Mouse (Mus musculus) retina, embryonic 14.5 days (tissue): ENCODE results near the gene Cracr2b.

Experiments used
- DNase-seq: peaks from one replicate; pipeline ENCODE4 v3.0.0-alpha.2; 2015; ENCODE audit warnings: low spot score

Gene Cracr2b

DNA sequence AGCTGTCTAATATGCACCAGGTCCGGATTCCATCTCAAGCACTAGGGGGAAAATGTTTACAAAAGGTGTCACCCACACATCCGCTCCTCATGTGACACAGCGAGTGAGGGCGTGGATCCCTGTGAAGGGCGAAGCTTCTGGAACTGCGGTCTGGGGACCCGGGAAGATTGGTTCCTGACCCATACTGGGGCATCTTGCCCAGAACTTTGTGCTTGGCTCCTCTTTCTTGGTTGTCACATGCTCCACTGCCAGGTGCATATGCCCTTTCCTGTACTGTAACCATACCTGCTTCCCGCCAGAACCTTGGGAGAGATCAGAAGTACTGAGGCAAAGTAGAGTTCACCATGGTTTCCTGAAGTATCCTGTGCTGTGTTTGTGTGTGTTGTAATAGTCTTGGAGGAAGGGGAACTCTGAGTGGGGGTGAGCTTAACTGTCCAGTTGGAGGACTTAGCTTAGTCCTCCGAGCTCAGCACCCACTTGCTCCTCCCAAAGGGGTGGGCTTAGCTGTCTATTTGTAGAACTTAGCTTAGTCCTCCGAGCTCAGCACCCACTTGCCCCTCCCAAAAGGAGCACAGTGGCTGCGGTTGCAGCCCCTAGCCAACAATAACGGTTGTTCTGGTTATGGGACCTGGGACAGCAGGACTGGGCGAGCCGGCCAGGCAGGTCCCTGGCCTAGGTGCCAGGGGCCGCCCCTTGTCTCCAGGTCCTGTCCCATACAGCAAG is at the start of gene Cracr2b:
Gene Cracr2b, plus strand, starts transcription at position 704 of the 723 bp plus-strand sequence.
- DNase-seq: no peak

DNA sequence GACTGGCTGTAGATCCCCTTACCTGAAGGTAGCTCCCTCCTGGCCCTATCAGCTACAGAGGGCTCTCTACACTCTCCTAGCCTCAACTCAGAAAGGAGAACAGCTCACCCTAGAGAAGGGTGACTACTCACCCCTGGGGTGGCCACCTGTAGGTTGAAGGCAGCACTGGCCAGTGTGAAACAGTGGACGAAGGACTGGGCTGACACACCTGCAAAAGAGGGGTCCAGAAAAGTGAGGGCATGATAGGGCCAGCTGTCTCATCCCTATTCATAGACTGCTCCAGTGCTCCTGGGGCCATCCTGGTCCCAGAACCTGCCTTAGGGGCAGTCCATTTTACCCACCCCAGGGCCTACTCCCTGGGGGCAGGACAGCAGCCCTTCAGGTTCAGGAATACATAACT is 49.2 kb upstream of the Cracr2b start:
- no peak for DNase-seq

DNA sequence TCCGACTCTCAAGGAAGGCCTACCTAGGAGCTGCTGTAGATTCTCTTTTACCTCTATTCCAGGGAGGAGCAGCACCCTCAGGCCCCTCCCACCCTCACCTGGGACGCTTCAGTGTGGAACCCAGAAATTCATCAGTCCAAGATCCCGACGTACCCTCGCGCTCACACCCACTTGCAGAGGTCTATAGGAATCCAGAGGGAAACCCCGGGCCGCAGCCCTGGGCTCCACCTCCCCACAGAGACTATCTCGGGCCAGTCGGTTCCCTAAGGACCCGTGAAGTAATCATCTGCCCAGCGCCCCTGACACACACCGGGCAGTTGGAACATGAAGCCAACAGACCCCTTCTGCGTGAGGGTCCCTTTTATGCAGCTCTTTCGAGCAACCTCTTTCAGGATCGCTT is 47.6 kb upstream of the Cracr2b start:
- DNase-seq: no peak

DNA sequence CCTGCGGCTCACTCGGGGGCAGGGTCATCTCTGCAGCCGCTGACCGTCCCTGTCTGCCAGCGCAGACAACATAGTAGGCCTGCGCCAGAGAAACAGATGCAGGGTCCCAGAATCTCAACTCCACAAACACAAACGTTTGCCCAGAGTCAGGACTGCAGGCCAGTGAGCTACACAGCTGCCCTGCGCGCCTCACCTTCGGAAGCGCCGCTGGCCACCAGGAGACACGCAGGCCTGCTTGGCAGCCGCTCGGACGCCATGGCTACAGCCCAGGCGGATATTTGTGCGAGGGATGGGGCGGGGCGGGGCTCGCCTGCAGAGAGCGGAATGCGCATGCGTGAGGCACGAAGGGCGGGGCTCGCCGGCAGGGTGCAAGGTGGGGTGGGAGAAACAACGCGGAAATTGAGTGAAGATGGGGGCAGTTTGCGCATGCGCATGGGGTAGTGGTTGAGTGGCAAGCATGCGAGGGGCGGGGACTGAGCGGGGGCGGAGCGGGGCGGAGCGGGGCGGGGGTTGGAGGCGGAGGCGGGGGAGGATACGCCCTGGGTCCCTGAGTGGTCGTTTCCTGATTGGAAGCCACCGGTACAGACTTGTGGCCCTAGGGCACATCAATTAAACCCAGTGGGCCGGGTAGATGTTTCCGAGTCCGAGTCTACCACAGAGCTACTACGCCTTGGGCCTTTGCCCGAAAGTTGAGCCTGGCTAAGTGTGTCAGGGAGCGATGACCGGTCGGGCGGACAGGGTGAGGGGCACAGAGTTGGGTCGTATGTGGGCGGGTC is 46.9 kb upstream of the Cracr2b start, which contains the start of gene Gatd1:
Gene Gatd1, minus strand, starts transcription at position 328 of the 776 bp plus-strand sequence.
- peak; percentile 100 for DNase-seq

DNA sequence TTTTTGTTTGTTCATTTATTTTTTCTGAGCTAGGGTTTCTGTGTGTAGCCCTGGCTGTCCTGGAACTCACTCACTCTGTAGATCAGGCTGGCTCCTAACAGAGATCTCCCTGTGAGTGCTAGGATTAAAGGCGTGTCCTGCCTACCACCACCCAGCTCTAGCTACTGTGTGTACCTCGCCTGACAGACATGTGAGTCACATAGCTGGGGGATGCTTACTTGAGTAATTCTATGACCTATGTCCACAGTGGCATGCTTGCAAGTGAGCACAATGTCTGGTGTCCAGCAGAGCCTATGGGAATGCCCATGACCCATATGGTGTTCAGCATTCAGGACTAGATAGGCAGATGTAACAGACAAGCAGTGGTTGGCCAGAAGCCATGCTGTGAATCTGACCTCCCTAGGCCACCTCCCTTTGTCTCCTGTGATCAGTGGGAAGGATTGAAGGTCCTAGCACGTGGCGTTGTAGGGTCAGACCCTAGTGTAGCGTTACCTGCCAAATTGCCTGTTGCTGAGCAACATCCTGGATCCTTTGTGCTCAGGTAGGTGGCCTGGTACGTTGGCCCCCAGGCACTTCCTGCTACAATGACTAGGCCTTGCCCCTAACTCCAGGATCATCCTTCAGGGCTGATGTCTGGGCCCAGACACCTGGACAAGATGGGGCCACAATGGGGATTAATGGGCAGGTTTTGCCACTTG is 44.6 kb upstream of the Cracr2b start:
- no peak for DNase-seq

DNA sequence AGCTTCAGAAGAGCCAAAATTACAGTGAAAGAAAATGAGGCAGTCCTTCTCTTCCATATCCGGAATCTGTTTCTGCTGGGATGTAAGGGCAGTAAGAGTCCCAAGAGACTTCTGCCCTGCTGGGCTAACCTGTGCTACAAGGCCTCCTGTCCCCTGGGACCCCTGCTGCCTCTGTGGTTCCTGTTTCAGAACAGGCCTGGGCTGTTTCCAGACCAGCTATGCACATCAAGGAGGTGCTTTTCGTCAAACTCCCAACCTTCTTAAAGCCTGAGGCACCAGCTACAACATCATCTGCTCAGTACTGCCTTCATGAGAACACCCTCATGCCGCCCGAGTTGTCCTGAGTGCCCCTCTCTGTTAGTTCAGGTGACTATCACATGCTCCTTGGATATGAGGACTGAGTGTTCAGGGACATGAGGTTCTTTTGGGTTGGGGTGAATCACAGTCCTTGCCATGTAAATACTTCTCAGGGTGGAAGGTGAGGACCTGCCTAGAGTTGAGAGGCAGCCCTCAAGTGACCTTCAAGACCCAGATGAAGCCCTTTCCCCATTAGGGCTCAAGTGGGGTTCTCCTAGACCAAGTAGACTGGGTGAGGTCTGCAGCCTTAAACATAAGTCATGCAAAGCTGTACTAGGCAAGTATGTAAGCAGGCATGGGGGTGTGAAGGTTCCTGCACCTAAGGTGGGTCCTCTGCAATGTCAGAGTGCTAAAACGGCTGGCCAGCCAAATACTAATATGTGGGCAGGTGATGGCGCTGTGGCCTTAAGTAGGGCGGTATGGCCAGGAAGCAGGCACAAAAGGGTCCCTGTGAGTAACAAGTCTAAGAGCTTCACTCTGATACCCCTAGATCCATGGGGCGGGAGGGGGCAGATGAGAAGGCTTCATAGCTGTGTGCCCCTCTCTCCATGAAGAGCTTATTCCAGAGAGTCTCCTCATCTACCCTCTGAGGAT is 42.9 kb upstream of the Cracr2b start:
- DNase-seq: no peak

DNA sequence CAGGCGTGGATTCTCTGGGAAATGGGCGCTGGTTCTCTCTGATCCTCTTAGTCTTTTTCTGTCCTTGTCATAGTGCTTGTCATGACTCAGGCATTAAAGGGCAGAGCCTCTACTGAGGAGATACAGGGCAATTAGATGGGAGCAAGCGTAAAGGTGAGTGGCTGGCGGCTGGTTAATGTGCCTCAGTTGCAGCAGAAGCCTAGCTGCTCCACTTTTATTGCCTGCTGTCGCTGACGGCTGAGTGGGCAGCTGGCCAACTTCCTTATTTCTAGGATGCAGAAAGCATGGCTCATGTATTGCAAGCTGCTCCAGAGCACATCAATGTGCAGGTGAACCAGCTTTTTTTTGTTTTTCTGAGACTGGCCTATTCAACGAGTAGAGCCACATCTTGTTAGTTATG is 41.9 kb upstream of the Cracr2b start:
- DNase-seq: no peak

DNA sequence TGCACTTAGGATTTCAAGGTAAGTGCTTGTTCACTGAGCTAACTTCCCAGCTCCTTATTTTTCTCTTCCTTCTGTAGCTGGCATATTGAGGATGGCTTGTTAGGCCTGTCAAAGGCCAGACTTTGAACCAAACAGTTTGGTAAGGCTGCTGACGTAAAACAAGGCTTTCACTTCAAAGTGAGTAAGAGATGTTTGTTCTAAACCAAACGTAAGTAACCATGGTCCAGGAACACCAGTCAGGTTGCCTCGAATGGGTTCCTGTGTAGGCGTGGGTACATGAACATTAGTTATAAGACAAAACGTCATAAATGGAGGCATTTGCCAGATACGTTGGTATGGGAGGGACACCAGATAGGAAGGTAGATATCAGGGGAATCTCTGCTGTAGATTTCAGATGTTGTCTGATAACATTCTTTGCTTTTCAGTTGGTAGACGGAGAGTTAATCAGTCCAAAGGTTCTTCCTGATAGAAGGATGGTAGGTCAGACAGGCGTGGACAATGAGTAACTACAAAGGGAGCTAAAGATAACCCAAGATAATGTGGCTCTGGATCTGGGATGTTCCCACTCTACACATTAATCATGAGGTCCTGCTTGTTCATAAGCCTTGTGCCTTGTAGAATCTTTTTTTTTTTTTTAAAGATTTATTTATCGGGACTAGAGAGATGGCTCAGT is 40.7 kb upstream of the Cracr2b start:
- DNase-seq: no peak

DNA sequence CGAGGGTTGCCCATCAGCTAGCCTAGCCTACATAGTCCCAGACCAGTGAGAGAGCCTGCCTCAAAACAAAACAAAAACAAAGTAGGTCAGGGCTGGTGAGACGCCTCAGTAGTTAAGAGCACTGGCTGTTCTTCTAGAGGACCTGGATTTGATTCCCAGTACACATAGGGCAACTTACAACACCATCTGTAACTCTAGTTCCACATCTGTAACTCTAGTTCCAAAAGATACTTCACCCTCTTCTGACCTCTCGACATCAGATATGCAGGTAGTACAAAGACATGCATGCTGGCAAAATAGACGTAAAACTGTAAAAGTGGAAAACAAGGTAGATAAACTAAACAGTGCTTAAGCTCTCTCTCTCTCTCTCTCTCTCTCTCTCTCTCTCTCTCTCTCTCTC is 37.1 kb upstream of the Cracr2b start:
- DNase-seq: no peak

DNA sequence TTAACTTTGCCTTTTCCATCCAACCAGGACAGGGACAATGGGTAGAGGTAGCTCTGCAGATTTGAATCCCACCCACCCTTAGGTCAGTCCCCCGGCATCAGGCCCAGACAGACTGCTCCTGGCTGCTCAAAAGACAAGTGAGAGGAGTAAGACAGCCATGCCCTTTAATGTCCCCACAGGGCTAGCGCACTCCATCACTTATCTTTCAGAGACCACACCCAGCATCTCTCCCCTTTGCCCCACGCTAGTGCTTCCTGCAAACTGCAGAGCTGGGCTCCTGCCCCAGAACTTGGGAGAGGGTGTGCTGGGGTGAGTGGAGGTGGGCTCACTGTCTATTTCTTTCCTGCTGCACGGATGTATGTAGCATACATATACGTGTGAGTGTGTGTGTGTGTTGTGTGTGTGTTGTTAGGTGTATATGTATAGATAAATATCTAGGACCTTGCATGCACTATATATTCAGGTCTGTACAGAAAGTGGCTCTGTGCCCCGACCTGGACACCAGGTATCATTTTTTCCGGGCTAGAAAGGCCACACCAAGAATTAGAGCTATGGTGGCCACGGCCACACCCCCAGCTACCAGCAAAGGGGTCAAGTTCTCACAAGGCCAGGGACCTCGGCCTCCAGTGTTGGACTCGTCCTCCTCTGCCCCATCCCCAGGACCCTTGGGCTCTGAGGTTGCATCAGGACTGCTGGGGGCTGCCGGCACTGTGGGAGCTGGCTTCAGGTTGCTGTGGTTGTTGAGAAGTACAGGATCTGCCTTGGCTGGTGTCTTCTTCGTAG is 33.8 kb upstream of the Cracr2b start:
- DNase-seq: no peak

DNA sequence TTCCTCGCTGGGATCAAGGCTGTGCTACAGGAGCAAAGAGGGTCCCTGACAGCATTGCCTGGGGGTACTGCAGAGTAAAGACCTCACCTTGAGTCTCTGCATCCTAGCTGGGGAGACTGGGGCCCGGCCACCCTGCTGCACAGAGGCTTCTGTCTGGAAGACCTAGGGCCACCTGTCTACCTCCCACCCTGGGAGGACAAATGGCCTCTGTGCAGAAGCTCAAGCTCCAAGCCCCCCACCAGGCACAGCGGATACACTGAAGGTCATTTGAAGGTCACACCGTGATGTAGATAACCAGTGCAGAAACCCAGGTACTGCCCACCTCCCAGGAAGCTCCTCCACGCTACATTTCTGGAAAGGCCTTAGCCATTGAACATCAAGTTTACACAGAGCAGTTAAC is 32.2 kb upstream of the Cracr2b start:
- DNase-seq: no peak

DNA sequence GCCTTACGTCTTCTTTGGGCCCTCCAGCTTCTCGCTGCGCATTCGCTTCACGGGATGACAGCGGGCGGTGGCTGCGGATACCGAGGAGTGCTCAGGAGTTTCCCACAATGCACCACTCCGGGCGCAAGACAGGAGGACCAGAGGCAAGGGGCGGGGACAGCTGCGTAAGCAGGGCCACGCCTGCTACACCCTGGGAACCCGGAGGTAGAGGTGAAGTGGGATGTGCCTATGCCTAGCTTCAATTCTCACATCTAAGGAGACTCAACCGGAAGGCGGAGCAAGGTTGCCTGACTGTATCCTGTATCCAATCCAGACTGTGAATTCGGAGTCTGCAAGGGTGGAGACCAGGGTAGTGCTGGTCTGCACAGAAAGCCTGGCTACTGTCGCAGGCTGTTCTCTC is 31.6 kb upstream of the Cracr2b start, which contains the start of gene Cend1:
Gene Cend1, minus strand, starts transcription at position 182 of the 400 bp plus-strand sequence.
- peak; percentile 72 for DNase-seq

DNA sequence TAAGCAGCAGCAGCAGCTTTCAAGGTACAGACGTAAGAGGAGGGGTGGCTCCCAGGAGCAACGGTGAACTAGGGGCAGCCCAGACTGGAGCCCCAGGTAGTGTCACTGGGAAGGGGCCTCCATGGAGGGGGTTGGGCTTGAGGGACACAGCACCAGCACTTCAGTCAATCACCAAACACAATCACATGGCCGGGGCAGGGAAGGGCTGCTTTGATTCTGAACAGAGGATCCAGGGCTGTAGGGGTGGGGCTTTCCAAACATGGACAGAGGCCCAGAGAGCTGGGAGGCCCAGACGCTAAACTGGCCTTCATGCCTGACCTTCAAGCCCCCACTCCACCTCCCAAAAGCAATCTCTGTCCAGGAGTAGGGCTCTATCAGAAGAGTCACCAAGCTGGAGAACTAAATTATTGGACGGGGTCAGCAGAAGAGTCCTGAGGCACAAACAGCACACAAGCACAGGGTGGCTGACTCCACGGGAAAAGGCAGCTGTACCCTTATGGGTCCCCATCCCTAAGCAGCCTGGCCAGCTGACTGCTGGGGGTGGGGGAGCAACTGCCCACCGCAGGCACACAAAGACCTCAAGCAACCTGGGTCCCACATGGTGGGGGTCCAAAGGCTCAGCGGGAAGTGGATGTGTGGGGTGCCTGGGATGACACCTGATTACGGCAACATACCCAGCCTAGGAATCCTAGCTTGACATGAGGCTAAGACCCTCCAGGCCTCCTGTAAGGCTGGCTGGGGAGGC is 30.9 kb upstream of the Cracr2b start:
- DNase-seq: no peak

DNA sequence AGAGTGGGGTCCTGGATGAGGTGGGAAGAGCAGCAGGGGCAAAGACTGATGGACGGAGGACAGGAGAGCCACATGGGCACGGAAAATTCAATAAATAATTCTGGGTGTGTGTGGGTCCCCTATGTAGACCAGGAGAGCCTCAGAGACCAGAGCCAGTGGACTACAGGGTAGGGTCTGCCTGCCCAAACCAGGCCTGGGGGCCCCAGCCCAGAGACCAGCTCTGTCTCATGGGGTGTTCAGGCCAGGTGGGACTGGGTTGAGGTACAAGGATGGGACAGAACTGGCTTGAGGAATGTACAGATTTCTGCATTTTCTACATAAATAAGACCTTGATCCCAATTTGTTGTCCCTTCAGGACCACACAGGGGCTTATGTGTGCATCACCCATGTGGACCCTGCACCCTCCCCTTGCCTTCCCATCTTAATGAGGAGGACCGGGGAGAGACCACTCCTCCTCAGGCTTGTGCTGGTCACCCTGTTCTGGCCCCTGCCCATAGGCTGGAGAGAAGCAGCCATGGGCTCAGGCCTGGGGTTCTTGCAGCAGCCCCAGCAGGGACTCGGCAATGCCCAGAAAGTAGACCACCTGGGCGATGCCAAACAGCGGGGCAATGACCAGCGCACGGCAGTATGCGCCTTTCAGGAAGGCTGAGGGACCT is 30.2 kb upstream of the Cracr2b start:
- no peak for DNase-seq

DNA sequence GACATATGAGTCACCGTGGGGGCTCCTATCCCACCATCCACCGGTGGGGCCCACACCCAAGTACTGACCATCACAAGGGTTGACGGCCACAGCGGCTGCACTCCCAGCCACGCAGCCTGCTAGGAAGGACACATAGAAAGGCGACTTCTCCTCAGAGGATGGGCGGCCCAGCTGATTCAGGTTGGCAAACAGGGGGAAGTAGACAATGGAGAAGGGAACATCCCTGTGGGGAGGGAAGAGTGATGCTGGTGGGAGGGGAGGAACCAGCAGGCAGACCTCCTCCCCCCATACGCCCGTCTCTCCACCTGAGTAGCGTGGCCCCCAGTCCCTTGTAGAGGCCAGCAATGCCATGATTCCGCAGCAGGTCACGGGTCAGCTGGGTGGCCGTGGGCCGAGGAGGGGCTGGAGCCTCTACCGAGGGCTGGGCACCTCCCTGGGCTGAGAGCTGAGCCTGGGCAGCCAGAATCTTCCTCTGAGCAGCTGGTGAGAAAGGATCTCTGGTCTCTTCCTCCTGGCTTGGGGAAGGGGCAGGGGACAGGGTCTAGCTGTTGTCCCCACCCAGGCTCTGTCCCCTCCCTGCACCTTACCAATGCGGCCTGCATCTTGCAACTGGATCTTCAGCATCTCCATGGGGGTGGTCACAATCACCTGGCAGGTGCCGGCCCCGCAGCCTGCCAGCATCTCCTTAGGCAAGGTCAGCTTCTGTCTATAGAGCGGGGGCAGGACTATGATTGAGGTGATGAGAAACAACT is 29.3 kb upstream of the Cracr2b start:
- DNase-seq: no peak

DNA sequence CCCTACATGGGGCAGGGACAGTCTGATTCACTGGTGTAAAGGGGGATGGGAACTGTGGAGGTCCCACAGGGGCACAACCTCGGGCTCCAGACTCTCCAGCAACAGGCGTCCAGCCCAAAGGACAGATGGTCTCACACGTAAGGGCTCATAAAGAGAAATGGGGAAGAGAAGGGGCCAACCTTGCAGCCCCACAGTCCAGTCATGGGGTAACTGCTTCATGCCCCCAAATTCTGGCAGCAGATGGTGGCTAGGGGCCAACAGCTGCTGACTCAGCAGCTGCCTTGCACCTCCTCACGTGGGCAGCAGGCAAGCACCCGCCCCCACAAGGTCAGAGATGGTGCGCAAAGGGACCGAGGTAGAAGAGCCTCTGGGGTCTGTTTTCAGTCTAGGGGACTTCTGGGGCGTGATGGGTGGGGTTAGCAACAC is 28.7 kb upstream of the Cracr2b start:
- DNase-seq: no peak

DNA sequence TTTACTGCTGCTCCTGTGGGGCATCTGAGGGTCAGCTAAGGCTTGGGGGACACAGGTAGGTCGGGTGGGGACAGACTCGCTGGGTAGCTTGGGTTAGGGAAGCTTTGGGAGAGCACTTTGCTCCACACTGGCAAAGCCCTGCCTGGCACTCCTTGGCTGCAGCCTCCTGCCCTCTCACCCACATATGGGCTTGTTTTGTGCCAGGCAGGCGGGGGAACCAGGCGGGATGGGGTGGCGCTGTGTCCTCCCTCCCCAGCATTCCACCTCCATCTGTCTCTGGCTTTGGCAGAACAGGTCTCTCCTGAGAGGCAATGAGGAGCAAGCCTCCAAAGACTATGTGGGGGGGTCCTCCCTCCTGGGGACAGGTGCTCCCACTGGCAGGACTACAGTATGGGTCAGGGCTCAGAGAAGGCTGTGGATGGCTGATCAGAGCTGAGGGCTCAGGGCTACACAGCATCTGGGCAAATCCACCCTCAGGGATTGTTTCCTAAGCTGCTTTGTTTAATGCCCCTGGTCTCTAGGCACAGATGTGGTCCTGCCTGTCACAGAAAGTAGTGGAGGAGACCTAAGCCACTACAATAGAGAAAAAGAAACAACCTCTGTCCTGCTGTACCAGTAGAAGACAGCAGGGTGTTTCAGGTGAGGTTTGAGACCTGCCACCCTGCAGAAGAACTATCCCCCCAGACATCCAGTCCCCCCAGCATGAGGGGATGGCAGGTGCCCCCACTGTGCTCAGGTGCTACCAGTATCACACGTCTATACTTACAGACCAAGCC is 28.0 kb upstream of the Cracr2b start:
- DNase-seq: no peak
